Mouse (Mus musculus): ENCODE results near the gene Rbbp4. TPM values are rescaled to one million over a fixed set of nuclear protein-coding genes. Genes with fewer than 3 reads are reported as not detected.

The Rbbp4 gene
- polyA plus RNA-seq, 1 experiment from 2014 or later: 437 TPM

- Histone ChIP-seq H3K9ac (ENCODE audit: low read depth, low read length) (no peak overlapping the region), H3K9me3 (ENCODE audit: control insufficient read depth, low read length) (no peaks in the 10 kb centered on the region), H3K4me1 (ENCODE audit: control insufficient read depth, insufficient read depth, low read length) (no peaks in the 10 kb centered on the region), H3K4me3 (ENCODE audit: low read length) (no peak overlapping the region), H3K27me3 (ENCODE audit: control insufficient read depth, insufficient read depth, low read length) (no peaks in the 10 kb centered on the region), H3K27ac (ENCODE audit: low read depth, low read length) (no peak overlapping the region), H3K36me3 (ENCODE audit: control insufficient read depth, insufficient read depth, low read length) (peaks cover 82% of the 10 kb centered on the region), H3K4me2 (replicated peaks; ENCODE audit: low read depth, low read length) (no peak overlapping the region)
- WGBS: 78% methylated on average over 1 of the region's 1 CpGs
- ATAC-seq (ENCODE audit: low FRiP score, low TSS enrichment): no peak
These were observed 14.3 kb downstream of the Rbbp4 start for GRCm38 (mm10) chr4:129320876-129321275.

- Histone ChIP-seq H3K4me2 (replicated peaks; ENCODE audit: low read depth, low read length) (no peak overlapping the region), H3K9me3 (ENCODE audit: control insufficient read depth, low read length) (no peaks in the 10 kb centered on the region), H3K4me3 (ENCODE audit: low read length) (no peak overlapping the region), H3K27me3 (ENCODE audit: control insufficient read depth, insufficient read depth, low read length) (no peaks in the 10 kb centered on the region), H3K27ac (ENCODE audit: low read depth, low read length) (no peak overlapping the region), H3K9ac (ENCODE audit: low read depth, low read length) (no peak overlapping the region), H3K36me3 (ENCODE audit: control insufficient read depth, insufficient read depth, low read length) (peaks cover 96% of the 10 kb centered on the region), H3K4me1 (ENCODE audit: control insufficient read depth, insufficient read depth, low read length) (no peaks in the 10 kb centered on the region)
- WGBS: 84% methylated on average over 3 of the region's 3 CpGs
- no peak for ATAC-seq (ENCODE audit: low FRiP score, low TSS enrichment)
These were observed 21.3 kb downstream of the Rbbp4 start for GRCm38 (mm10) chr4:129313886-129314285.

GRCm38 (mm10) chr4:129307936-129308335 lies 27.2 kb downstream of the Rbbp4 start:
- Histone ChIP-seq H3K36me3 (ENCODE audit: control insufficient read depth, insufficient read depth, low read length) (peaks cover 70% of the 10 kb centered on the region), H3K27me3 (ENCODE audit: control insufficient read depth, insufficient read depth, low read length) (no peaks in the 10 kb centered on the region), H3K27ac (ENCODE audit: low read depth, low read length) (no peak overlapping the region), H3K9ac (ENCODE audit: low read depth, low read length) (no peak overlapping the region), H3K4me2 (replicated peaks; ENCODE audit: low read depth, low read length) (no peak overlapping the region), H3K4me3 (ENCODE audit: low read length) (no peak overlapping the region), H3K4me1 (ENCODE audit: control insufficient read depth, insufficient read depth, low read length) (no peaks in the 10 kb centered on the region), H3K9me3 (ENCODE audit: control insufficient read depth, low read length) (no peaks in the 10 kb centered on the region)
- 98% methylated on average over 1 of the region's 1 CpGs for WGBS
- ATAC-seq (ENCODE audit: low FRiP score, low TSS enrichment): no peak

DNA sequence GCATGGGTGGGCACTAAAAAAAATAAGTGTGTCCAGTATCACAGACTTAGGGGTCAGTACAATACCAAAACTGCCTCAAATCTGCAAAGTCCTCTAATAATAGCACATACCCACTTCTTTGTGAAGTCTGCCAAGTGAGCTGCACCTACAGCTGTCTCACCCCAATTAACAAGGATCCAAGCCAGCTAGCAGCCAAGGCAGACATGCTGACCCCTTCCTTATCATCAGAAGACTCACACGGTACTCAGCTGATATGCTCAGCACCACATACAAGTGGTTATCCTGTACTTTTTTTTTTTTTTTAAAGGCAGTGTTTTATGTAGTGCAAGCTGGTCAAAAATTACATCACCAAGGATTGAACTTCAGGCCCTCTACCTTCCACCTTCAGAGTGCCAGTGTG lies 30.9 kb downstream of the Rbbp4 start:
- H3K27ac ChIP-seq (ENCODE audit: low read depth, low read length): no peak overlapping the region
- no peaks in the 10 kb centered on the region for H3K27me3 ChIP-seq (ENCODE audit: control insufficient read depth, insufficient read depth, low read length)
- 64% methylated on average over 1 of the region's 1 CpGs for WGBS
- no peaks in the 10 kb centered on the region for H3K4me1 ChIP-seq (ENCODE audit: control insufficient read depth, insufficient read depth, low read length)
- ATAC-seq (ENCODE audit: low FRiP score, low TSS enrichment): 0 out of 2 replicates have a peak, but pooled peaks have one; percentile 16
- H3K4me3 ChIP-seq (ENCODE audit: low read length): no peak overlapping the region
- no peaks in the 10 kb centered on the region for H3K9me3 ChIP-seq (ENCODE audit: control insufficient read depth, low read length)
- no peak overlapping the region for H3K4me2 ChIP-seq (replicated peaks; ENCODE audit: low read depth, low read length)
- H3K36me3 ChIP-seq (ENCODE audit: control insufficient read depth, insufficient read depth, low read length): peaks cover 37% of the 10 kb centered on the region
- no peak overlapping the region for H3K9ac ChIP-seq (ENCODE audit: low read depth, low read length)

GRCm38 (mm10) chr4:129303816-129304215 lies 31.4 kb downstream of the Rbbp4 start:
- peaks cover 33% of the 10 kb centered on the region for H3K36me3 ChIP-seq (ENCODE audit: control insufficient read depth, insufficient read depth, low read length)
- no peak overlapping the region for H3K4me2 ChIP-seq (replicated peaks; ENCODE audit: low read depth, low read length)
- H3K9ac ChIP-seq (ENCODE audit: low read depth, low read length): no peak overlapping the region
- H3K4me1 ChIP-seq (ENCODE audit: control insufficient read depth, insufficient read depth, low read length): 0 out of 2 replicates have a peak, but pooled peaks cover 3% of the 10 kb centered on the region
- ATAC-seq (ENCODE audit: low FRiP score, low TSS enrichment): peak; percentile 37
- 85% methylated on average over 9 of the region's 9 CpGs for WGBS
- H3K27me3 ChIP-seq (ENCODE audit: control insufficient read depth, insufficient read depth, low read length): no peaks in the 10 kb centered on the region
- H3K4me3 ChIP-seq (ENCODE audit: low read length): no peak overlapping the region
- H3K27ac ChIP-seq (ENCODE audit: low read depth, low read length): no peak overlapping the region
- no peaks in the 10 kb centered on the region for H3K9me3 ChIP-seq (ENCODE audit: control insufficient read depth, low read length)

GRCm38 (mm10) chr4:129303401-129303800 lies 31.8 kb downstream of the Rbbp4 start:
- H3K4me1 ChIP-seq (ENCODE audit: control insufficient read depth, insufficient read depth, low read length): 0 out of 2 replicates have a peak, but pooled peaks cover 5% of the 10 kb centered on the region
- ATAC-seq (ENCODE audit: low FRiP score, low TSS enrichment): peak; percentile 34; the same call in 1 of the 2 replicates
- H3K4me3 ChIP-seq (ENCODE audit: low read length): no peak overlapping the region
- no peak overlapping the region for H3K4me2 ChIP-seq (replicated peaks; ENCODE audit: low read depth, low read length)
- 51% methylated on average over 5 of the region's 5 CpGs for WGBS
- peaks cover 28% of the 10 kb centered on the region for H3K36me3 ChIP-seq (ENCODE audit: control insufficient read depth, insufficient read depth, low read length)
- H3K27me3 ChIP-seq (ENCODE audit: control insufficient read depth, insufficient read depth, low read length): no peaks in the 10 kb centered on the region
- no peak overlapping the region for H3K9ac ChIP-seq (ENCODE audit: low read depth, low read length)
- H3K27ac ChIP-seq (ENCODE audit: low read depth, low read length): no peak overlapping the region
- no peaks in the 10 kb centered on the region for H3K9me3 ChIP-seq (ENCODE audit: control insufficient read depth, low read length)

DNA sequence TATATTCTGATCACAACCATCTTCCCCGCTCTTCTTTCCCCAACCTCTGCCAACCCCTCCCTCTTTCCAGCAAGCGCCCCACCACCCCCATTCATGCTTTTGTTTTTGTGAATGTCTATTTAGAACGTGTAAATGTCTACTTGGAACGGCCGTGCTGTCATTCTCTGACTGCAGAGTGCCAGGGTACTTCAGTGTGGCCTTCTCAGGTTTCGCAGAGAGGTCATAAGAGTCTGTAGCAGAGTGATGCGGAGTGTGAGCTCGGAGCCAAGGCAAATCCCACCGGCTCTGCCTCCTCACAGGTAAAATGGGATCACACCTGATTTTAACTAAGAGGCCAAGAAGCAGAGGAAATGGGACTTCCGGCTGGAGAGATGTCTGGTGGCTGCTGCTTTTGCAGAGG lies 36.0 kb downstream of the Rbbp4 start:
- ATAC-seq (ENCODE audit: low FRiP score, low TSS enrichment): no peak
- no peaks in the 10 kb centered on the region for H3K27me3 ChIP-seq (ENCODE audit: control insufficient read depth, insufficient read depth, low read length)
- H3K9ac ChIP-seq (ENCODE audit: low read depth, low read length): no peak overlapping the region
- H3K9me3 ChIP-seq (ENCODE audit: control insufficient read depth, low read length): no peaks in the 10 kb centered on the region
- whole genome bisulfite sequencing: 28% methylated on average over 10 of the region's 10 CpGs
- no peaks in the 10 kb centered on the region for H3K36me3 ChIP-seq (ENCODE audit: control insufficient read depth, insufficient read depth, low read length)
- H3K27ac ChIP-seq (ENCODE audit: low read depth, low read length): no peak overlapping the region
- no peak overlapping the region for H3K4me3 ChIP-seq (ENCODE audit: low read length)
- H3K4me2 ChIP-seq (replicated peaks; ENCODE audit: low read depth, low read length): no peak overlapping the region
- H3K4me1 ChIP-seq (ENCODE audit: control insufficient read depth, insufficient read depth, low read length): 0 out of 2 replicates have a peak, but pooled peaks cover 7% of the 10 kb centered on the region

- H3K27me3 ChIP-seq (ENCODE audit: control insufficient read depth, insufficient read depth, low read length): no peaks in the 10 kb centered on the region
- no peak overlapping the region for H3K27ac ChIP-seq (ENCODE audit: low read depth, low read length)
- H3K36me3 ChIP-seq (ENCODE audit: control insufficient read depth, insufficient read depth, low read length): no peaks in the 10 kb centered on the region
- ATAC-seq (ENCODE audit: low FRiP score, low TSS enrichment): no peak
- H3K9me3 ChIP-seq (ENCODE audit: control insufficient read depth, low read length): no peaks in the 10 kb centered on the region
- 0 out of 2 replicates have a peak, but pooled peaks cover 7% of the 10 kb centered on the region for H3K4me1 ChIP-seq (ENCODE audit: control insufficient read depth, insufficient read depth, low read length)
- no peak overlapping the region for H3K4me3 ChIP-seq (ENCODE audit: low read length)
- 94% methylated on average over 4 of the region's 4 CpGs for WGBS
- no peak overlapping the region for H3K4me2 ChIP-seq (replicated peaks; ENCODE audit: low read depth, low read length)
- no peak overlapping the region for H3K9ac ChIP-seq (ENCODE audit: low read depth, low read length)
These were observed 37.4 kb downstream of the Rbbp4 start for GRCm38 (mm10) chr4:129297724-129298123.

- no peaks in the 10 kb centered on the region for H3K27me3 ChIP-seq (ENCODE audit: control insufficient read depth, insufficient read depth, low read length)
- H3K36me3 ChIP-seq (ENCODE audit: control insufficient read depth, insufficient read depth, low read length): no peaks in the 10 kb centered on the region
- H3K9me3 ChIP-seq (ENCODE audit: control insufficient read depth, low read length): no peaks in the 10 kb centered on the region
- H3K4me2 ChIP-seq (replicated peaks; ENCODE audit: low read depth, low read length): no peak overlapping the region
- WGBS: 82% methylated on average over 7 of the region's 7 CpGs
- no peak overlapping the region for H3K4me3 ChIP-seq (ENCODE audit: low read length)
- no peak overlapping the region for H3K9ac ChIP-seq (ENCODE audit: low read depth, low read length)
- H3K4me1 ChIP-seq (ENCODE audit: control insufficient read depth, insufficient read depth, low read length): 0 out of 2 replicates have a peak, but pooled peaks cover 7% of the 10 kb centered on the region
- H3K27ac ChIP-seq (ENCODE audit: low read depth, low read length): no peak overlapping the region
- ATAC-seq (ENCODE audit: low FRiP score, low TSS enrichment): no peak
These were observed 39.1 kb downstream of the Rbbp4 start for GRCm38 (mm10) chr4:129296066-129296465.
